Mouse (Mus musculus) layer of hippocampus, adult 11-12 months (tissue): ENCODE data around the gene Aqp7.

Source experiments
- DNase-seq: peaks from one replicate; pipeline ENCODE4 v3.0.0; 2022; ENCODE audit warnings: low spot score

Aqp7 gene

DNA sequence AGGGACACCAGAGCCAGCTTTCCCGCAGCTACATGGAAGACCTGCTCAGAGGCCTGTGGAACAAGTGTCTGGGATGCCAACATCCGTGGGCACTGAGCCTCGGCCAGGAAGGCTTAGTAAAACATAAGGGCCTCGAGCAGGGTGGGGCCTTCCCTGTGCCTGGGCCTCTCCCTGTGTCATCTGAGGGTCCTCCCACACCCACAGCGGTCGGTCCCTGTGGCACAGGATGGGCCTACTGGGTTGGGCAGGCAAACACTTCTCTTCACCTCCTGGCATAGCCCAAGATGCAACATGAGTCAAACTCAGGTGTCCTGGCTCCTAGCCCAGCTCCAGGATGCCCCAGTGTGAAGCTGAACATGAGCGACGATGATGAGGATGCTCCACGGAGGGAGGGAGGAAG is 9.4 kb upstream of the Aqp7 start:
- no peak for DNase-seq

DNA sequence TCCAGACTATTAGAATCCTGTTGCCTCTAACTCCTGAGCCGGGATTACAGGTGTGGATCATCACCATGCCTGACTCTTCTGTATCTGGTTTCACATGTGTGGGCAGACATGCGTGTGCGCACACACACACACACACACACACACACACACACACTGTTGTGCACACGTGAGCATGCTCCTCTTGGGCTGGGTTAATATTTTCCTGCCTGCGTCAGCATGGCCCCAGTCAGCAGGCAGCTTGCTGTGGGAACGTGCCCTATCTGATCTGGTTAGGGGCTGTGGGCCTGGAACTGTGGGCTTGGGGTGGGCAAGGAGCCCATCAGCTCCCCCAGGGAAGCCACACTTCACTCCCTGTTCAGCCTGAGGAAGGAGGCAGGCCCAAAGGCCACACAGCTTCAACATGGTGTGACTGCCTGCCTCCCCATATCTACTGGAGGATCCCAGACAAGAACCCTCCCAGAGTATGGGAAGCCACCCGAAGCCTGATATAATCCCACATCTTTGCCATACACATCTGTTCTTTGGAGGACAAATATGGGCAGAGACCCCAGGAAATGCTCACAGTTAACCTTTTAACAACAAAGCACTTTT is 8.9 kb upstream of the Aqp7 start:
- no peak for DNase-seq

DNA sequence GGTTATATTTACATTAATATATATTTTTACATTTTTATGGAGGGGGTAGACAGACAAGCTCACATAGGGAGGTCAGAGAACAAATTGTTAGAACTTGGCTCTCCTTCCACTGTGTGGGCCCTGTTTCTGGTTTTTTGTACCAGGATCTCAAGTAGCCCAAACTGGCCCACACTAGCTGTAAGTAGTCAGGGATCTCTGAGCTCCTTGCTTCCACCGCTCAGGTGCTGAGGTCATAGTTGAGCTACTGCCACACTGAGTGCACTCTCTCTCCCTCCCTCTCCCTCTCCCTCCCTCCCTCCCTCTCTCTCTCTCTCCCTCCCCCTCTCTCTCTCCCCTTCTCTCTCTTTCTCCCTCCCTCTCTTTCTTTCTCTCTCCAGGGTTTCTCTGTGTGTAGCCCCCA is 8.3 kb upstream of the Aqp7 start:
- no peak for DNase-seq

DNA sequence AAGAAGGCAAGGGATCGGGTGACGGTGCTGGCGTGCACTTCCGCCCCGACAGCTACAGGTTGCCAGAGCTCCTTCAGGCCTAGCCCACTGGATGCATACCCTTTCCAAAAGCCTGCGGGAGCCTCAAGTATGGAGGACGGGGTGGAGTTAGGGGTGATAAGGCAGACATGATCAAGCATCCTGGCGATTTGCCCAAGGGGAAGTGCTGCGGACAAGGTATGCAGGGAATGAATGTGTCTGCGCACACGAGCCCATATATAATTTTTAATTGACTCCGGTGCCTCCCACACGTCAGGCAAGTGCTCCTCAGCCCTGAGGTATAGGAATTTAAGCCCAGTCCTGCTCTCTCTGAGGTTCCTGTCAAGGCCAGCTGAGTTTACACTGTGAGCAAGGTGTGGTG is 7.2 kb upstream of the Aqp7 start:
- no peak for DNase-seq

- no peak for DNase-seq
These were observed 3.8 kb upstream of the Aqp7 start for GRCm38 (mm10) chr4:41051781-41052180.

DNA sequence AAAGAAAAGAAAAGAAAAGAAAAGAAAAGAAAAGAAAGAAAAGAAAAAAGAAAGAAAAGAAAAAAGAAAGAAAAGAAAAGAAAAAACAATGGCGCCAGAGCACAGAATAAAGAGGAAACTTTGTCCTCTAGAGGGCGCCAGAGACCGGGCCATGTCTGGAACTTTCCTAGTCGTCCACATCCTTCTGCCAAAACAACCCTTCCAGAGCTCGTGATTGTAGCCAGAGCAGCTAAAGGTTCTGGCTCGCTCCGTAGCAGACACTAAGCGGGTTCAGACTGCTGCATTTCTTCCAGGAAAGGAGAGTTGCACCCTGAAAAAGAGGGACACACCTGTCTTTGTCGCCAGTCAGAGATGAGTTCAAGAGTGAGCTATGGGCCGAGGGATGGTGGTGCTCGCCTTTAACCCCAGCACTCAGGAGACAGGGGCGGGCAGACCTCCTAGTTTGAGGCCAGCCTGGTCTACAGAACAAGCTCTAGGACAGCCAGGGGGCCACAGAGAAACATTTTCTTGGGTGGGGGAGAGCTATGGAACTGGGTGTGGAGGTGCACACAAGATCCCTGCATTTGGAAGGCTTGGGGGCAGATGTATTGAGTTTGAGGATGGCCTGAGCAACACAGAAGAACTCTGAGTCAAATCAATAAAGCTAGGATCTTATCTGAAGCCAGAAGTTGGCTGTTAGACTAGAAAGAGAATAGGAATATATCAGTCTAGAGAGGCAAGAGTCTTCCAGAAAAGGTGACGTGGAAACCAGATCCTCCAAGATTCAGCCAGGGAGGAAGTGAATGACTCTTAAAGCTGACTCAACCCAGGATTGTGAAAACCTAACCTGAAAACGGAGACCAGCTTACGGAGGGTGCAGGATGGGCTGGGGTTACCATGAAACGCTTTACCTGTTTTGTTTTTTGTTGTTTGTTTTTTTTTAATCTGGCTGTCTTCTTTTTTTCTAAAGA is 3.1 kb upstream of the Aqp7 start:
- peak; percentile 87 for DNase-seq

DNA sequence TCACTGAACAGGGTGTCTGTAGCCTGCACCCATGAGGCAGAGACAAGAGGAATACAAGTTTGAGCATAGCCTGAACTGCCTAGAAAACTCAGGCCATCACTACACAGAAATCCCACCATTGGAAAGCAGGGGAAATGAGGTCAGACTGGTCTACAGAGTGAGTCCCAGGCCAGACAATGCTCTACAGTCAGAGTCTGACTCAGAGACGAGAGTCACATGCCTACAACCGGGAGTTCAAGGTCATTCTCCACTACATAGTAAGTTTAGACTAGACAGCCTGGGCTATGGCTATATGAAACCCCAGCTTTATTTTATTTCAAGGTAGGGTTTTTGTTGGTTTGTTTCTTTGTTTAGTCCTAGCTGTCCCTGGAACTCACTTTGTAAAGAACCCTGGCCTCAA is 987 bp upstream of the Aqp7 start:
- no peak for DNase-seq

- DNase-seq, result no peak
These were observed 1.6 kb downstream of the Aqp7 start for GRCm38 (mm10) chr4:41046254-41046795.

DNA sequence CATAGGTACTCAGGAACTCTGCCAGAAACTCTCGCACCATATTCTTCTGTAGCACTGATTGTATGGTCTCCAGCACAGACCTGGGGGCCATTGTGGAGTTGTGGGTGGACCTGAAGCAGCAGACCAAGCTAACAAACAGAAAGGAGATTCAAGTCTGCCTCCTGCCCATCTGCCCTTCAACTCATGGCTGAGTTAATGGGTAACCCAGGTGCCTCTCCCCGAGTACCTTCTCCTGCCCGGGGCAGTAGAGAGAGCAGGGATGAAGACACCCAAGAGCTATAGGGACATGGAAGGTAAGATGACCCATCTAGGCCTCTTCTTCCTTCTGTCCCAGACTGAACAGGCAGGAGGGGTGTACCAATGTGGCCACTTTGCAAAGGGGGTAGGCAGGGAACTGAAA is 2.7 kb downstream of the Aqp7 start:
- DNase-seq, result no peak

GRCm38 (mm10) chr4:41043961-41044360 is 4.0 kb downstream of the Aqp7 start:
- DNase-seq, result no peak

- DNase-seq, result no peak
These were observed 5.1 kb downstream of the Aqp7 start for GRCm38 (mm10) chr4:41042880-41043279.

DNA sequence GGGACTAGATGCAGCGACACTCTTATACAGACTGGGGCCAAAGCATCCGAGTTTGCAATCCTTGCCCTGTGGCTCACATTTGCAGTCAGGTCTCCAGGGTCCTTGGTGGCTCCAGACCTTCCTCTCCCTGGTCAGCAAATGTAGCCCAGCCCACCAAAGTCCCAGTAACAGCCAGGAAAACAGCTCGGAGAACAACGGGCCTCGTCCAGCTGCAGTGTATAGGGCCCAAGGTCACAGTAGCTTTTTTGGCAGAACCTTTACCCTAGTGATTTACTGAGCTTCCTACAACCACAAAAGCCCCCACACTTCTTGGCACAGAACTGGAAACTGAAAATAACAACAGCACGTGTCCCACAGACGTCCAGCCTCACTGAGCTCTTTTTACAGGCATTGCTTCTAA is 7.0 kb downstream of the Aqp7 start:
- DNase-seq, result no peak

GRCm38 (mm10) chr4:41037942-41038341 is 10.0 kb downstream of the Aqp7 start:
- DNase-seq, result no peak

GRCm38 (mm10) chr4:41031242-41031641 is 16.7 kb downstream of the Aqp7 start:
- no peak for DNase-seq

DNA sequence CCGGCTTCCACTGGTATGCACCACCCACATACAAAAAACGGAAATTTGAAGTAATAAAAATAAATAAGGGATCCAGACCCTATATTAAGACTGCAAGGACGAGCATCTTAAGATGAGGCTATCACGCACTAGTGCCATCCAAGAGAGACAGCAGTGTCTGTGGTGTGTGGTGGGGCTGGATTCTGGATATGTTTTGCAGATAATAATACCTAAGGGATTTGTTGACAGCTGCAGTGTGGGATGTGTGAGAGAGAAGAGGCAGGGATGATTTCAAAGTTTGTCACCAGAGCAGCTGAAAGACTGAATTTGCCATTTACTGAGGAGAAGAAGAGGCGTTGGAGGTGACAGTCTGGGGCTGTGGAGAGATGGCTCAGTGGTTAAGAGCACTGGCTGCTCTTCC is 18.6 kb downstream of the Aqp7 start:
- DNase-seq, result peak; percentile 63

GRCm38 (mm10) chr4:41028272-41028671 is 19.7 kb downstream of the Aqp7 start:
- DNase-seq, result no peak

DNA sequence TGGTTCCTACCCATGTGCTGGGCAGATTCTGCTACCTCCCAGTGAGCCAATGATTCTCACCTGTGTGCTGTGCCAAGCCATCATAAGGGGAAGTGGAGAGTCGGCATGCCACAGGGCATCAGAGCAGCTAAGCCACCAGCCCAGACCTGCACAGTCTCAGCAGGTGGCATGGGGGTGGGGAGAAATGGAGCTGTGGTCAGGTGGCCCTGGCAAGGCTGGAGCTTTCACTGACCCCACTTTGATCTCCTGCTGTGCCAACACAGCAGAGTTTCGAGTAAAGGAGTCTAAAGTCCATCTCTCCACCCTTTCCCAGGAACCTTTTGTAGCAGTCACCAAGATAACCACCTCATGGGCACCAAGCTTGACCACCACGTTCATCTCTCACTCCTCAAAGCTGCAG is 20.1 kb downstream of the Aqp7 start:
- DNase-seq, result no peak

DNA sequence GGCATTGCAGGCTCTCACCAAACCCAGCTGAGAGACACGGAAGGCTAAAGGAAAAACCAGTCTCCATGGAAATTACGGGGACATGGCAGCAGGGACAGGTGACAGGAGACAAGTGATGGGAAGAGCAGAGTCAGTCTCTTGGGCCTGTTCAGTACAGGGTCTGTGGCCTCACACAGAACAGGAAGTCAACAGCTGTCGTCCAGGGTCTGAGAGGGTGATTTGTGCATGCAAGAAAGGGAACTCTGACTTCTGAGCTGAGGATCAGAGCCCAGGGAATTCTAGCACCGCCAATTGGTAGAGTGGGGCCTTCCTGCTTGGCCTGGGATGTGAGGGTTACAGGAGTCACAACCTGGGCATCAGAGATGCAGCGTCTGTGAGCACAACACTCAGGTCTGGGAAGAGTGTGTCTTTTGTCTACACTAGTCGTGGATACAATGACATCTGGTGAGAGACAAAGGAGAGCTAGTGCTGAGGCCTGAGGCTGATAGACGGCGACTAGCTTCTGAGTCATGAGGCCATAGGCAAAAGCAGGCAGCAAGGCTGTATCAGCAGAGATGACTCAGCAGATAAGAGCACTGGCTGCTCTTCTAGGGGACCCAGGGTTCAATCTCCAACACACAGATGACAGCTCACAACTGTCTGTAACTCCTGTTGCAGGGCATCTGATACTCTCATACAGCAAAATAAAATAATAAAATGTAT is 21.7 kb downstream of the Aqp7 start:
- no peak for DNase-seq

- DNase-seq, result no peak
These were observed 26.8 kb downstream of the Aqp7 start for GRCm38 (mm10) chr4:41021094-41021493.

GRCm38 (mm10) chr4:41015798-41016197 is 32.1 kb downstream of the Aqp7 start:
- DNase-seq, result no peak

DNA sequence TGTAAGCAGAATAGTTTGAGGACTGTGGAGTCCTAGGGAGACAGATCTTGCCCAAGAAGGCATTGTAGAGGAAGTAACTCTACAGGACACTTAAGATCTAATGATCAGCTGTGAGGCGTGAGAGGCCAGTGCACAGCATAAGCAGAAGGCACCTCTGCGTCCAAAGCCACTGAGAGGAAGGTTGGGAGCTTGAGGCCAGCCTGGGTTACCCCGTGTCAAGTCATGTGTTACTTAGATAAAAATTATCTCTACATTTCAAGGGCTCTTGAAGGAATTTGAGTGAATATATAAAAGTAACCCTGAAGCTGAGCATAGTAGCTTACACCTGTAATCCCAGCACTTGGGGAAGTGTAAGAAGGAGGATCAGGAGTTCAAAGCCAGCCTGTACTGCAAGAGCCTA is 34.6 kb downstream of the Aqp7 start:
- DNase-seq, result no peak

DNA sequence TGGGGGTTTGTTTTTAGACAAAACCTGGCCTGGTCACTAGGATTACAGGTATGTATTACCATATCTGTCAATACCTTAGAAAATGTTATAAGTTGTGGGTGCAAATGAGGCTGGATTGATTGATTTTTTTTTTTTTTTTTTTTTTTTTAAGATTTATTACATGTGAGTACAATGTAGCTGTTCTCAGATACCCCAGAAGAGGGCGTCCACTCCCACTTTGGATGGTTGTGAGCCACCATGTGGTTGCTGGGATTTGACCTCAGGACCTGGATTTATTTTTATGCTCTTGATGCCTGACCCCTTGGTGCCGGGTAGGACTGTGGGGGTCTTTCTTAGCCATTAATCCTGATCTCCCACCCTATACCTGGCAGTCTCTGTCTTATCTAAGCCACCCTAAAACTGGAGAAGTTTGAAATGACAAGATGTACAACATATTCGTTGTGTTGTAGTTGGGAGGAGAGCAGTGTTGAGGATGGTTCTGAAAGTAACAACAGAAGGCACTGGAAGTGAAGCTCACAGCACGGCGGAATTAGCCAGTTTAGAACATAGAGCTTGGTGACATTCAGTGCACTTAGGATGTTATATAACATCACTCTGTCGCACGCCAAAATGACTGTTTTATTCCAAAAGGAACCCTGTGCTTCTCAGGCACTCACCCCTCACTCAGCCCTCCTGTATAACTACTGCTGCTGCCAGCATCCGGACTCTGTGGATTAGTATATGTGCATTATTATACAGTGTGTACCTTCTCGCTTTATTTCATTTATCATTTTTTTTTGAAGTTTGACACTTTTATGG is 46.9 kb downstream of the Aqp7 start:
- no peak for DNase-seq
